Mouse (Mus musculus) ES-E14 (cell line): ENCODE data around the gene Dync1i2.

Source experiments
- CHD2 ChIP-seq: IDR thresholded peaks from 2 replicates; pipeline ENCODE4 v1.6.1; 2014; ENCODE audit warnings: mild to moderate bottlenecking, low read depth, low read length, inconsistent platforms
- HCFC1 ChIP-seq: IDR thresholded peaks from 2 replicates; pipeline ENCODE4 v1.6.1; 2012; ENCODE audit warnings: low read length, inconsistent platforms, borderline replicate concordance; ENCODE audit not compliant: insufficient read depth
- MAFK ChIP-seq: IDR thresholded peaks from 2 replicates; pipeline ENCODE4 v1.6.1; 2014; ENCODE audit warnings: mild to moderate bottlenecking, low read depth, low read length, inconsistent platforms; ENCODE audit not compliant: insufficient read depth
- ZC3H11A ChIP-seq: IDR thresholded peaks from 2 replicates; pipeline ENCODE4 v1.6.1; 2012; ENCODE audit warnings: low read depth, mild to moderate bottlenecking, inconsistent platforms, low read length, borderline replicate concordance

DNA sequence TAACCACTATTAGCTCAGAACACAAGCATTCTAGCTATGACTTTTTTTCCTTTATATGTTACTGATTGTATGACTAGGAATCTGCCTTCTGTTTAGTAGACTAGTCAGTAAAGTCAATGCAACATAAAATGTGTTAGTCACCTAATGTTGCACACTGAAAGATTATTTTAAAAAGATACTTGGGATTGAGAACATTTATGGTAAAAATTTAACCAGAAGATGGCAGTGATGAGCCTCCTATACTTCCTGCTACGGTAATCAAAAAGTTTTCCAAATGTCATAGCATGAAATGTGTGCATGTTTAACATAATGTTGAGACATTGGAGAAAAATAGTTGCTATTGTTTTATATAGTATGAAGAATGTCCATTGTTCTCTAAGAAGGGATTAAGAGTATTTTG lies 15.9 kb downstream of the Dync1i2 start:
- TF ChIP-seq ZC3H11A (no peak), CHD2 (no peak), HCFC1 (no peak), MAFK (no peak)
